Mouse (Mus musculus) splenic B cell, adult 2 months (primary cell): ENCODE measurements at regions not wholly inside any gene's neighbourhood (a gene's known extent, or its start where the extent isn't known, plus 50 kb on each side); places are given as distances from the start of the nearest gene placed in this dataset.

Experiments used
- DNase-seq: peaks from one replicate; pipeline ENCODE4 v3.0.0-alpha.2; 2011; ENCODE audit warnings: low read depth, low spot score
- H3K27me3 ChIP-seq: 2 replicates; pipeline ENCODE4 v1.6.1; 2012; ENCODE audit warnings: mild to moderate bottlenecking, low read length, moderate library complexity, mixed read lengths; ENCODE audit not compliant: control insufficient read depth, poor library complexity, insufficient read depth, severe bottlenecking
- H3K36me3 ChIP-seq: 2 replicates; pipeline ENCODE4 v1.6.1; 2012; ENCODE audit warnings: mild to moderate bottlenecking, low read length, moderate library complexity, mixed read lengths; ENCODE audit not compliant: control insufficient read depth, poor library complexity, insufficient read depth, severe bottlenecking

- Histone ChIP-seq H3K36me3 (no peaks in the 10 kb centered on the region), H3K27me3 (no peaks in the 10 kb centered on the region)
- DNase-seq = no peak
Observed at GRCm38 (mm10) chr8:41753481-41753880, 336.6 kb upstream of the Frg1 start.

GRCm38 (mm10) chr8:41752641-41753040 is 335.8 kb upstream of the Frg1 start:
- no peaks in the 10 kb centered on the region for H3K36me3 ChIP-seq
- no peaks in the 10 kb centered on the region for H3K27me3 ChIP-seq
- DNase-seq = no peak

- Histone ChIP-seq H3K27me3 (no peaks in the 10 kb centered on the region), H3K36me3 (no peaks in the 10 kb centered on the region)
- no peak for DNase-seq
Observed at GRCm38 (mm10) chr8:41747024-41747423, 330.1 kb upstream of the Frg1 start.

- Histone ChIP-seq H3K27me3 (no peaks in the 10 kb centered on the region), H3K36me3 (no peaks in the 10 kb centered on the region)
- DNase-seq = no peak
Observed at GRCm38 (mm10) chr8:41742796-41743670, 326.2 kb upstream of the Frg1 start.

- Histone ChIP-seq H3K27me3 (no peaks in the 10 kb centered on the region), H3K36me3 (no peaks in the 10 kb centered on the region)
- DNase-seq = no peak
Observed at GRCm38 (mm10) chr8:41717002-41717401, 300.1 kb upstream of the Frg1 start.

GRCm38 (mm10) chr8:41713634-41714330 is 296.9 kb upstream of the Frg1 start:
- Histone ChIP-seq H3K27me3 (no peaks in the 10 kb centered on the region), H3K36me3 (no peaks in the 10 kb centered on the region)
- DNase-seq = no peak

GRCm38 (mm10) chr8:41703927-41704924 is 287.4 kb upstream of the Frg1 start:
- Histone ChIP-seq H3K36me3 (no peaks in the 10 kb centered on the region), H3K27me3 (no peaks in the 10 kb centered on the region)
- DNase-seq = no peak
